Mouse (Mus musculus) mouse embryonic stem cell (cell line): ENCODE results near the gene Rfx4.

Experiments
- in situ Hi-C, 2 experiments: fragments of 300-500 bp; cut with MboI; formaldehyde crosslinking; loops; 1 replicate in 1 of 2; 3 replicates in 1 of 2; pipeline ENCODE4 v1.14.3; 2019 to 2020; ENCODE audit warnings: low sequenced_read_pairs in 2 of 2, low pct_unique_long_range_greater_than_20kb in 1 of 2, mixed read lengths in 1 of 2; ENCODE audit not compliant: unreplicated experiment in 1 of 2

Gene Rfx4

DNA sequence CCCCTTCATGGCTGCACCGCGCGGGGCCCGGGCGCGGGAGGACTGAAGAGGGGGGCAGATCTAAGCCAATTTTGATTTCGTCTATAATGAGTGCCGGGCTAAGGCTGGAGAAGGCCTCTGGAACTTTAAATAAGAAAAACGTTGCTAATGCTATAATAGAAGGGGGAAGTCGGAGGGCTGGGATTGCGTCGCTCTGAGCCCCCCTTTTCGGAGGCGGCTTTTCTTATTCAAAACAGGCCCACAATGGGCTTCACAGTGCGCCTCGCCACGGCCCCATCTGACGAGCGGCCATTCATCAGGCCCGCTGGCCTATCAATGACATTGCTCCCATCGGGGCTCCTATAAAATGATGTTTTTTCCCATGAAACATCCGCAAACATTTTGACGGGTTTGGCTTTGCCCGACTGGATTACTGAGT lies at the start of gene Rfx4:
Rfx4 (plus strand) TSS at position 277 of the 418 bp plus-strand sequence.
- in situ Hi-C loops = no loop called here

DNA sequence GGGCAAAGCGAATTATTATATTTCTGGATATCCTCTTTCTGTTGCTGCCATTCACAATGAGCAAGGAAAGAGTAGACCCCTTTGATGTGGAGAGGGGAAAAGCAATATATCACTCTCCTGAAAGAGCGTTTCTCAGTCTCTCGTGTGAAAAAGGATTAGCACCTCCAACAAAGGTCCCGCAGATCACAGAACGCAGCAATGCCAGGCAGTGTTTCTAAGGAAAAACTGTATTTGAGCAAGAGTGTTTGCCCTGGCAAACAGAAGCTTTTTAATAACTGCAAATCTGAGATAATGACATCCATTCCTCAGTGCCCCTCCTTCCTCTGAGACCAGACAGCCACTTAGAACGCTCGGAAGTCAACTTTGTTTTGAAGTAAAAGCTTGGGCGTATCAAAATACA lies 49.3 kb upstream of the Rfx4 start:
- in situ Hi-C loops = no loop called here

DNA sequence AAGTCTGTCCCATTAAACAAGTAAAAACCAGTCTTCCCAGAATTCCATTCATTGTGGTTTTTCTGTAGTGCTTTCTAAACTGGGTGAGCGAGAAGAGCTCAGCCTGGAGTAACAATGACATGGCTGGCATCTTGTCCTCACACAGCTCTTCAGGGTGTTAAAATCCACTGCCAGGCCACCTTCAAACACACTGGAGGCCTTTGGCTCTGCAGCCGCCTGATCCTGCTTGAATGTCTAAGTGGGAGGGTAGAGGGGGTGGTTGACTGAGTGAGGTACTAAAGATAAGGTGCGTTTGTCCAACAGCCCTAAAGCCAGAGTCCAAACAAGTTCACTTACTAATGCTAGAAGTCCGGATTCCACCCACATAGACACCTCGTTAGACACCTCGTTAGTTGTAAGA lies 48.6 kb upstream of the Rfx4 start:
- in situ Hi-C loops = no loop called here

DNA sequence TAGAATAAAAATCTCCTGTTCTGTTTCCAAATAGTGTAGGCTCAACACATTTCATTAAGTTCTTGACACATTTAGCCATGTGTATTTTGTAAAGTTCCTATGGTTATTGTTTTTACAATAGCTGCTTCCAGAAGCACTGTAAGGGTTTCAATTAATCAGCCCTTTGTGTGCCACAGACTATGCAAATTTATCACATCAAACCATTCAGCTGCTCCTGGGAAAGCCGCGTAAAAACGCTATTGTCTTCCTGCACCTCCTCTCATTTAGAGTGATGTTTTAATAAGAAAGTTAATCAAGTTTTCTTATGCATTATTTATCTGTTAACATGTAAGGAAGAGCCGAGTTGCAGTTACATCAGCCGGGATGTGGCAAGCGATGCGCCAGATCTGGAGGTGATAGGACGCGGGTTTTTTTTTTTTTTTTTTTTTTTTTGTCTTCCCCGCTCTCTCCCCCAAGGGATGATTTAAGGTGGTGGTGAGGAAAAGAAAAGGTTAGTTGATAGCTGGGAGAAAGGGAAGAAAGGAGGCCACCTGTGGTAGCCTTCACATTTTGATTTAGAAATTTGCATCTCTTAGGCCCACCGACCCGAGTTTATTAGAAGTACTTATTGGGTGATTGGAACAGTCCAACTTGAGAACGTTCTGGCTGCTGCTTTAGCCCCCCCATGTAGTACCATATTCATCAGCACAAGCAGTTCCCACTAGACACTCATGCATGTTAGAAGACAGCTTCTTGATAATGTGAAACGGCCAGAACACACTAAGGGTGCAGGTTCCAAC lies 47.9 kb upstream of the Rfx4 start:
- in situ Hi-C loops = no loop called here

DNA sequence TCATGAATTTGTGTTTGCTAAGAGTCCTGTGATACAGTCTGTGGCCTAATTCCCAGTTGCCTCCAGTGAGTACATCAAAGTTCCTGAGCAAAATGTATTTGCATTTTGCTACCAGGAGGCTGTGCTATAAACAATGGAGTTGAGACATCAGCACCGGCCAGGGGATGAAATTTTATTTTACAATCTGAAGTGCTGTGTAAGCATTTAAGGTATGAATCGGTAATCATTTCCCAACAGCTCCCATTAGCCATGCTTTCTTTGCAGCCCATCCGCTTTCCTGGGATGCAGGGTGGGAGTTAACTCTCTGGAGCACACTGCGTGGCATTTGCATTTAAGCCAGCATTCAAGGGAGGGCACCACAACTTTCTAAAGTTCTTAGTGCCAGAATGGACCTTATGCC lies 45.7 kb upstream of the Rfx4 start:
- in situ Hi-C loops = no loop called here

DNA sequence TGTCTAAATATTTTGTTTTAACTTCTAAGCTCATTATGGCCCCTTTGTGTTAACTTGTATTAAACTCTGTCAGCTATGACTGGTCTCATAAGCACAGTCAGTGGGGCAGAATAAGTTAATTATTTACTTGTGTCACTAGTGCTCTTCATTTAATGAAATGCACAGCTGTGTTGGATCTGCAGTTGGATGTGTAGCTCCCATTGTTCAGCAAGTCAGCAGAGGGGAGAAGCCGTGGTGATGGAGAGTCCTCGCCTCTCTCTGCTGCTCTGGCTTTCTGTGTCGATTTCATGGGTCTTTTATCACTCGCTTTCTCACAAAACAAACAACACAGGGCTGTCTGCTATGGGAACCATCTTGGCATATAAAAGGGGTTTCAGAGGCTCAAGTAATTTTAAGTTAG lies 45.0 kb upstream of the Rfx4 start:
- in situ Hi-C loops = no loop called here

DNA sequence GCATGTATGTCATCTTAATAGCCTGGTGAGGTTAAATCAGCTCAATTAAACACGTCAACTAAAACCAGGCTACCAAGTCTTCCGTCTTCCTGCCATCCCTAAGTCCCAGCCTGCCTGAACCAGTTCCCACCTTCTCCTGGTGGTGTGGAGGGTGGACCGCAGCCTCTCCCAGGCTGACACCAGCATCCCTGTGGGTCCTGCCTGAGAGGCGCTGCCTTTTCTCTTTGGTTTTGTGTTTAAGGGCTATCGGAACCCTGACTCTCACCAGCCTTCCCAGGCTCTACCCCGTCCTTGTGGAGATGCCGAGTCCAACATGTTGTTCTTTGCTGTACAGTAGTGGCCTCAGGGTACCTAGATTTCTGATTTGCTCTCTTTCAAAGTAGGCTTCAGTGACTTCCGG lies 44.4 kb upstream of the Rfx4 start:
- in situ Hi-C loops = no loop called here

DNA sequence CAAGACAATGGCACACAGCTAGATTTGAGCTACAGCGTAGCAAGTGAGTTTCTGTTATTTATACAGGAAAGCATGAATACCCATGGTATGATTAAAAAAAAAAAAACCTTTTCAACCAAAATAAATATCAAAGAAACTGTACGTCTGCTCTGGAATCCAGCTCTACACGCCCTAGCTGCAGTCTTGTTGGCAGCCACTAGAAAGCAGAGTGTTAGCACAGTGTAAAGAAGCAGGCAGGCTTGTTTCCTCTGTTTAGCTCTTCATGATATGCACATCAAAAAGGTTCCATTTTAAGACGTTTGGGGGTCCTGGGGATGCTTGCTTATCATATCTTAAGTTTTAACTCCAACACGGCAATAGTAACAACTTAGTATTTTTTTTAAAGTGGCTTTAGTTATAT lies 43.9 kb upstream of the Rfx4 start:
- in situ Hi-C loops = no loop called here

DNA sequence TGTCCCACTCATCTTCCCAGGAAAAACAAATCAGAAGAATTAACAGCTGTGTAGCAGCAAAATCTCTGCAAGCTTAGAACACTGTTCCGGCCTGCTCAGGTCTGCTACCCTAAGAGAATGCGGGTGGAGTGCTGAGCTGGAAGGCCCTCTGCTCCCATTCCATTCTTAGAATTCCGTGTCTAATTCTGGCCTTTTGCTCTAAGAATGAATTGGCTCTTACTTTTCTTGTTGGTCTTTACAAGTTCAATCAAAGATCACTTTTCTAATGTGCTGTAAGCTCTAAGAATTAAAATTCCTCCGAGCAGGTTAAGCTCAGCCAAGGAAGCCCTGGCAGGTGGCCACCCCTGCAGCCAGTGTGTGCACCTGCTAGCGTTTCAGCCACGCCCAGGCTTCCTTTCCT lies 43.3 kb upstream of the Rfx4 start:
- in situ Hi-C loops = no loop called here

DNA sequence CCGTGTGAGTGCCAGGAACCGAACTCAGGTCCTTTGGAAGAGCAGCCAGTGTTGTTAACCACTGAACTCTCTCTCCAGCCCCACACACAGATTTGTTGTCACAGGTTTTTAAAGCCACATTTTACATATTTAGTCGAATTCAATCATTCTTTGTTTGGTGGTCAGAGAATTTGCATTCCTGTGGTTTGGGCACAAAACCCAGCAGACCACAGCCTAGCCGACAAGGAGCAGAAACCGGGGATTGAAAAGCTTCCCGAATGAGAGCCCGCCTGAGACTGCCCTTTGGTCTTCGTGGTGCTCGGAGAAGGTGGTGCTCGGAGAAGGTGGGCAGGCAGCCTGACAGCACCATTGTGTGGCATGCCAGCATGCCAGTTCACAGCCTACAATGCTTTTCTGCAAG lies 42.8 kb upstream of the Rfx4 start:
- in situ Hi-C loops = no loop called here

DNA sequence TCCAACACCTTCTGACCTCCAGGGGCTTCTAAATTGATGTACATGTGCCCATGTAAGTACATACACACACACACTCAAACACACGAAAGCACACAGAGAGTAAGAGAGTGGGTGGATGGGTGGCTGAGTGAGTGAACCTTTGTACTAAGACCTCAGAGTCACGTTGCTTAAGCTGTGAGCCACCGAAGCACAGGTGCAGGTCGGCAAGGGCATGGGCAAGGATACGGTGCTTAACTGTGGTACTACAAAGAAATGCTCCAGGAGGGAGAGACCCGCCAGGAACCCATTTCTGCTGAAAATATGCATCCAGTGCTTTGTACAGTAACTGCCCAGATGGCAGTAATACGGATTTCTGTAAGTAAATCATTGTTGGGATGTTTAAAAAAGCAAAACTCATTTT lies 40.2 kb upstream of the Rfx4 start:
- in situ Hi-C loops = no loop called here

DNA sequence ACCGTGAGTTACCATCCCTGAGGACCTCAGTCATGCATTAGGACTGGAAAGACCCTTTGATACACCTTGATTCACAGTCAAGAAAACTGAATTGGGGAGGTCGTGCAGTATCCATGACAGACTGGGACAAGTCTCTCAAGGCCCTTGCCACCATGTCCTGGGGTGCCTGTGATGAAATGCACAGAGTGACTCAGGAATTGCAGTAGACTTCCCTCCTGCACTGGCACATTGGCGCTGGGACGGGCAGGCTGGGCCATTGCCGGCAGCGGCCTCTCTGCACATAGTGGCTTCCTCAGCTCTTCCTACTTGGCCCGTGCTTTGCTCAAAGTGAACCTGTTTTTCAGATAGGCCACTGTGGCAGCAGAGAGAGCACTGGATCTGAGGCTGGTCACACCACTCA lies 39.3 kb upstream of the Rfx4 start:
- in situ Hi-C loops = no loop called here

DNA sequence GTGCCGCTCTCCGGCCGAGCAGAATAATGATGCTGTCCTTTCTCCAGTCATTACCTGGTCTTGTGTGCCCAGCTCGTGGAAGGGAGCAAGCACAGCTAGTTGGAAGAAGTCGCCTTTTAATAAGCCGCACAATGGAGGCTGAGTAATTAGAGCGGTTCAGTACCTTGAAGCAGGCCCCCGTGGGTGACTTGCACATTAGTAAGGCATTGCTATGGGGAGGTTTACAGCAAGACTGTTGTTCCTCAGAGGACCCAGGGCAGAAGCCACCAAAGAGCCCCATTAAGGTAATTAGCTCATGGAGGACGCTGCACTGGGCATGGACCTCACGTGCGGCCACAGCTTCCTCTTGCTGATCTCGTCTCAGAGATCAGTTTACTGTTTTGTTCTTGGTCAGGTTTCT lies 33.2 kb upstream of the Rfx4 start:
- in situ Hi-C loops = no loop called here

DNA sequence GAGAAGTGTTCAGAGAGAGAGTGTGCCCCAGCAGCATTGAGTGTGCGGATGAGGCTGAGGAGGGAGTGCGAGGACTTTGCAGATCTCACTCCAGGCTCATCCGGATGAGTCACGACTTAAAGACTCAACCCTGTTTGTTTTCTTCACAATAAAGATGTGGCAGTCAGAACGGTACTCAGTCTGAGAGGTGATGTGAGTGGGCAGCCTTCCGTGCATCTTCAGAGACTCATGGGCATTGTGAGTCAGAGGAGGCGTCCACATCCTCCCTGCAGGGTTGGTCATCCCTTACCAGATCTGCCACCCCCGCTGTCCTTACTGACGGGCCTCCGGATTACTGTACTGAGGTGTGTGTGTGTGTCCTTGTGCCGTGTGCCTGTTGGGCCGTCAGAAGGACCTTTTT lies 28.9 kb upstream of the Rfx4 start:
- in situ Hi-C loops = no loop called here

DNA sequence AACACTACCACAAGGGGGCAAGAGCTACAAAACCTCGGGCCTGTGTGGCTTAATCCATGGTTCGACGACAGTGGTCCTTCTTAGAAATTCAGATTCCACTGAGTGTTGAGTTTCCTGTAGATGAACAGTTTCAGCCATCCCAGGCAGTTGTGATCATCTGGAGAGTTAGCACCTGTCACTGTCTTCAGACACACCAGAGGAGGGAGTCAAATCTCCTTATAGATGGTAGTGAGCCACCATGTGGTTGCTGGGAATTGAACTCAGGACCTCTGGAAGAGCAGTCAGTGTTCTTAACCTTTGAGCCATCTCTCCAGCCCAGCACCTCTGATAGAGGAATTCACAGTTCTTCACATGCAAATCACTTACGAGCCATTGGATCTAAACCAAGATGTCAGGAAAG lies 28.1 kb upstream of the Rfx4 start:
- in situ Hi-C loops = no loop called here

DNA sequence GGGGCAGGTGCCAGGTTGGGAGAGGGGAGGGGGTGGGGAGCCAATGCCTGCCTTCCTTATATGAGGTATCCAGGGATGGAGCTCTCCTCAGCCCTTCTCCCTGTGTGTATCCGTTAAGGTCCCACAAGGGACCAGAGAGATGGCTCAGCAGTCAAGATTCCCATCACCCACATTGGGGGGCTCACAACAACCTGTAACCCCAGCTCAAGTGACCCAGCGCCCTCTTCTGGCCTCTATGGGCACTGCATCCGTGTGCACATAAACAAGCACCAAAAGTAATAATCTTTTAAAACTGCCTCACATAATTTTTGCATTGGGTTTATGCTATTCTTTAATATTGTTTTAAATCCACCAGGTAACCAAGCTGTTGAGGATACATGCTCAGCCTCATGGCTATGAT lies 25.8 kb upstream of the Rfx4 start:
- in situ Hi-C loops = no loop called here

DNA sequence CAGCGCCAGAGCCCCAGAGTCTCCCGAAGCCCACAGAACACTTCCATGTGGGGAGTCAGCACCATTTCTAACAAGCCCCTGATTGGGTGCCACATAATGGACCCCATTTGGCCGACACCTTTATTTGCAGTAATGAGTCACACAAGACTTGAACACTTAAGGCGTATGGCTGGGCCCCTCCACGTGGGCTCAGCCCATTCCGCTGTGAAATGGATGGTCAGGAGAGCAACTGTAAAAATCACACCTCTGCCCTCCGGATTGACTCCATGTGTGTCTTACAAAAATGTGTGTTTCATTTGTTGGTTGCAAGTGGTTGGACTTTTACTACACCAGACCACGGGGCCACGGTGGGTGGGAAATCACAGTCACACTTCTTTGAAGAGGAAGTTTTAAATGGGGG lies 24.9 kb upstream of the Rfx4 start:
- in situ Hi-C loops = no loop called here

DNA sequence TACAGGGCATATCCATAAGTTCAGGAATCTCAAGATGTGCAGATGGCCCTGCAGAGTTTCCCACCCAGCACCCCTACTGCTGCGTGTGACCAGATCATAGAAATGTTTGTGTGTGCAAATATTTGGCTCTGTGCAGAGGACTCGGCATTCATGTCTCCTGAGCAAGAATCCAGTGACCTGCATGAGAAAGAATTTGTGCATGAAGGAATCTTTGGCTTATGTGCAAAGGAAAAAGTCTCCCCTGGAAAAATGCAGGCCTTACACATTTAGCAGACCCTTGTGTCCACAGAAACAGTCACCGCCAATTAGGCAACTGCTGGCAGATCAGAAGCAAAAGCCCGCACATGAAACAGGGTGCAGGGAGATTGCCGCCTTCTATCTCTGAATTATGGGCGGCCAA lies 22.4 kb upstream of the Rfx4 start:
- in situ Hi-C loops = no loop called here

DNA sequence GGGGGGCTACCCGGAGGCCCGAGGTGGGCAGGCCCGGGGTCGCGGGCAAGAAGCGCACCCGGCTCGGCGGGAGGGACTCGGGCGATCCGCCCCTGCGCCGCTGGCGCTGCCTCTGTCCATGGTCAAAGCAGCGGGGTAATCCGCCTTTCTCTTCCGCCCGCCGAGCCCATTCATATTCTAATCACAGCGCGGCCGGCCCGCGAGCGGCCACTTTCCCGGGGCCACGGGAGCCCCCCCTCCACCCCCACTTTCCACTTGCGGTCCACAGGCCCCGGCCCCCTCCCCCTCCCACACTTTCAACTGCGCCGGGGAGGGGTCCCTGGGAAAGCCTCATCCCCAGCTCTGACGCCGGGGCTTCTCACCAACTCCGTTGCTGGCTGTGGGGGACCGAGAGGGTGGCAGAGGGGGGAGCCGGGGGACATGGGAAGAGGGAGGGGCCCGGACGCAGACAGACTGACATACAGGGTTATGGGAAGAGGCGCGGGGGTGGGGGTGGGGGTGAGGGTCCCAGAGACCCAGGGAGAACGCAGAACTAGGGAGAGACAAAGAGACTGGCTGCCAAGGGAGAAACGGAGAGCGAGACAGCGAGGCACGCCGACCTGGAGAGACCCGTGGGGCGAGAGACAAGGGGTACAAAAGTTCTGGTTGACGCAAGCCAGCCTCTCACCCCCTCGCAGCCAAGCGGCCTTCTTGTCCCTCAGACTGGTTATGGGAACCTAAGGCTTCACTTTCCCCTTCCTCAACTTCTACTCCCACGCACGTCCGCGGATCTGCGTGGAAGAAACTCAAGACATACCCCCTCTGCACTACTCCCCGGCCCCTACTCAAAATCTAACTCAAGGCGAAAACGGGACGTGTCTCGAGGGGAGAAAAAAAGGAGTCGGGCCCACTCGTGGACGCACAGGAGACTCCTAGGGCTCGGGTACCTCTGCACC lies 744 bp upstream of the Rfx4 start:
- in situ Hi-C loops = no loop called here
